Mouse (Mus musculus): ENCODE results near the gene Ppp1r21. TPM values are rescaled to one million over a fixed set of nuclear protein-coding genes. Genes with fewer than 3 reads are reported as not detected.

Ppp1r21 gene
- polyA plus RNA-seq, 1 experiment from 2014 or later, result 38.8 TPM

- no peaks in the 10 kb centered on the region for H3K36me3 ChIP-seq (ENCODE audit: control insufficient read depth, insufficient read depth, low read length)
- H3K4me2 ChIP-seq (ENCODE audit: low read length), result peak overlapping the region; percentile 48
- H3K27me3 ChIP-seq (replicated peaks; ENCODE audit: control insufficient read depth, insufficient read depth, low read length), result no peaks in the 10 kb centered on the region
- H3K27ac ChIP-seq (ENCODE audit: low read depth, low read length), result peak overlapping the region; percentile 74
- peaks cover 15% of the 10 kb centered on the region for H3K4me1 ChIP-seq (ENCODE audit: control insufficient read depth, insufficient read depth, low read depth, low read length)
- WGBS, result 36% methylated on average over 9 of the region's 9 CpGs
- no peaks in the 10 kb centered on the region for H3K9me3 ChIP-seq (ENCODE audit: control insufficient read depth, low read length)
- H3K9ac ChIP-seq (ENCODE audit: low read depth, low read length), result no peak overlapping the region
- 0 out of 2 replicates have a peak, but pooled peaks have one; percentile 14 for ATAC-seq
- no peak overlapping the region for H3K4me3 ChIP-seq (ENCODE audit: low read length)
Measured at GRCm38 (mm10) chr17:88493551-88493950, 36.4 kb upstream of the Ppp1r21 start.

GRCm38 (mm10) chr17:88494121-88494771, 35.7 kb upstream of the Ppp1r21 start:
- no peaks in the 10 kb centered on the region for H3K9me3 ChIP-seq (ENCODE audit: control insufficient read depth, low read length)
- peak overlapping the region; percentile 55 for H3K9ac ChIP-seq (ENCODE audit: low read depth, low read length)
- 0 out of 2 replicates have a peak overlapping the region, but pooled peaks have one; percentile 4 for H3K4me3 ChIP-seq (ENCODE audit: low read length)
- peak overlapping the region; percentile 74 for H3K27ac ChIP-seq (ENCODE audit: low read depth, low read length)
- H3K4me2 ChIP-seq (ENCODE audit: low read length), result peak overlapping the region; percentile 48
- H3K36me3 ChIP-seq (ENCODE audit: control insufficient read depth, insufficient read depth, low read length), result no peaks in the 10 kb centered on the region
- H3K27me3 ChIP-seq (replicated peaks; ENCODE audit: control insufficient read depth, insufficient read depth, low read length), result no peaks in the 10 kb centered on the region
- ATAC-seq, result peak; percentile 92
- WGBS, result 12% methylated on average over 14 of the region's 14 CpGs
- H3K4me1 ChIP-seq (ENCODE audit: control insufficient read depth, insufficient read depth, low read depth, low read length), result peaks cover 15% of the 10 kb centered on the region

- WGBS, result 21% methylated on average over 10 of the region's 10 CpGs
- Histone ChIP-seq H3K9me3 (ENCODE audit: control insufficient read depth, low read length) (no peaks in the 10 kb centered on the region), H3K9ac (ENCODE audit: low read depth, low read length) (peak overlapping the region; percentile 55), H3K27ac (ENCODE audit: low read depth, low read length) (peak overlapping the region; percentile 74), H3K4me3 (ENCODE audit: low read length) (0 out of 2 replicates have a peak overlapping the region, but pooled peaks have one; percentile 4), H3K4me2 (ENCODE audit: low read length) (peak overlapping the region; percentile 48), H3K36me3 (ENCODE audit: control insufficient read depth, insufficient read depth, low read length) (no peaks in the 10 kb centered on the region), H3K4me1 (ENCODE audit: control insufficient read depth, insufficient read depth, low read depth, low read length) (peaks cover 15% of the 10 kb centered on the region), H3K27me3 (replicated peaks; ENCODE audit: control insufficient read depth, insufficient read depth, low read length) (no peaks in the 10 kb centered on the region)
- no peak for ATAC-seq
Measured at GRCm38 (mm10) chr17:88494772-88495132, 35.2 kb upstream of the Ppp1r21 start.

GRCm38 (mm10) chr17:88498090-88498682, 31.7 kb upstream of the Ppp1r21 start:
- Histone ChIP-seq H3K27me3 (replicated peaks; ENCODE audit: control insufficient read depth, insufficient read depth, low read length) (no peaks in the 10 kb centered on the region), H3K36me3 (ENCODE audit: control insufficient read depth, insufficient read depth, low read length) (no peaks in the 10 kb centered on the region), H3K27ac (ENCODE audit: low read depth, low read length) (no peak overlapping the region), H3K4me3 (ENCODE audit: low read length) (no peak overlapping the region), H3K4me2 (ENCODE audit: low read length) (no peak overlapping the region), H3K9me3 (ENCODE audit: control insufficient read depth, low read length) (no peaks in the 10 kb centered on the region), H3K9ac (ENCODE audit: low read depth, low read length) (no peak overlapping the region), H3K4me1 (ENCODE audit: control insufficient read depth, insufficient read depth, low read depth, low read length) (peaks cover 15% of the 10 kb centered on the region)
- 91% methylated on average over 5 of the region's 5 CpGs for WGBS
- no peak for ATAC-seq

- Histone ChIP-seq H3K4me1 (ENCODE audit: control insufficient read depth, insufficient read depth, low read depth, low read length) (peaks cover 6% of the 10 kb centered on the region), H3K4me2 (ENCODE audit: low read length) (no peak overlapping the region), H3K9ac (ENCODE audit: low read depth, low read length) (no peak overlapping the region), H3K4me3 (ENCODE audit: low read length) (no peak overlapping the region), H3K27ac (ENCODE audit: low read depth, low read length) (no peak overlapping the region), H3K27me3 (replicated peaks; ENCODE audit: control insufficient read depth, insufficient read depth, low read length) (no peaks in the 10 kb centered on the region), H3K9me3 (ENCODE audit: control insufficient read depth, low read length) (no peaks in the 10 kb centered on the region), H3K36me3 (ENCODE audit: control insufficient read depth, insufficient read depth, low read length) (no peaks in the 10 kb centered on the region)
- ATAC-seq, result no peak
- WGBS, result 95% methylated on average over 13 of the region's 13 CpGs
Measured at GRCm38 (mm10) chr17:88504056-88504455, 25.9 kb upstream of the Ppp1r21 start.

GRCm38 (mm10) chr17:88505275-88505723, 24.6 kb upstream of the Ppp1r21 start:
- peak; percentile 89 for ATAC-seq
- no peak overlapping the region for H3K4me3 ChIP-seq (ENCODE audit: low read length)
- H3K9ac ChIP-seq (ENCODE audit: low read depth, low read length), result no peak overlapping the region
- H3K9me3 ChIP-seq (ENCODE audit: control insufficient read depth, low read length), result no peaks in the 10 kb centered on the region
- H3K4me2 ChIP-seq (ENCODE audit: low read length), result no peak overlapping the region
- no peaks in the 10 kb centered on the region for H3K36me3 ChIP-seq (ENCODE audit: control insufficient read depth, insufficient read depth, low read length)
- 31% methylated on average over 10 of the region's 10 CpGs for WGBS
- H3K27ac ChIP-seq (ENCODE audit: low read depth, low read length), result peak overlapping the region; percentile 46
- H3K27me3 ChIP-seq (replicated peaks; ENCODE audit: control insufficient read depth, insufficient read depth, low read length), result no peaks in the 10 kb centered on the region
- peaks cover 6% of the 10 kb centered on the region for H3K4me1 ChIP-seq (ENCODE audit: control insufficient read depth, insufficient read depth, low read depth, low read length)

- Histone ChIP-seq H3K27me3 (replicated peaks; ENCODE audit: control insufficient read depth, insufficient read depth, low read length) (no peaks in the 10 kb centered on the region), H3K36me3 (ENCODE audit: control insufficient read depth, insufficient read depth, low read length) (no peaks in the 10 kb centered on the region), H3K9me3 (ENCODE audit: control insufficient read depth, low read length) (no peaks in the 10 kb centered on the region), H3K9ac (ENCODE audit: low read depth, low read length) (no peak overlapping the region), H3K4me1 (ENCODE audit: control insufficient read depth, insufficient read depth, low read depth, low read length) (peaks cover 6% of the 10 kb centered on the region), H3K4me2 (ENCODE audit: low read length) (no peak overlapping the region), H3K4me3 (ENCODE audit: low read length) (no peak overlapping the region), H3K27ac (ENCODE audit: low read depth, low read length) (peak overlapping the region; percentile 46; the same call in 1 of the 2 replicates)
- 90% methylated on average over 15 of the region's 15 CpGs for WGBS
- ATAC-seq, result no peak
Measured at GRCm38 (mm10) chr17:88505941-88506340, 24.0 kb upstream of the Ppp1r21 start.

- Histone ChIP-seq H3K9ac (ENCODE audit: low read depth, low read length) (no peak overlapping the region), H3K9me3 (ENCODE audit: control insufficient read depth, low read length) (no peaks in the 10 kb centered on the region), H3K27me3 (replicated peaks; ENCODE audit: control insufficient read depth, insufficient read depth, low read length) (no peaks in the 10 kb centered on the region), H3K4me1 (ENCODE audit: control insufficient read depth, insufficient read depth, low read depth, low read length) (peaks cover 6% of the 10 kb centered on the region), H3K4me3 (ENCODE audit: low read length) (no peak overlapping the region), H3K36me3 (ENCODE audit: control insufficient read depth, insufficient read depth, low read length) (no peaks in the 10 kb centered on the region), H3K4me2 (ENCODE audit: low read length) (no peak overlapping the region), H3K27ac (ENCODE audit: low read depth, low read length) (no peak overlapping the region)
- ATAC-seq, result no peak
- WGBS, result 76% methylated on average over 10 of the region's 10 CpGs
Measured at GRCm38 (mm10) chr17:88507376-88507775, 22.5 kb upstream of the Ppp1r21 start.

GRCm38 (mm10) chr17:88508846-88509508, 20.9 kb upstream of the Ppp1r21 start:
- peak overlapping the region; percentile 13; the same call in 1 of the 2 replicates for H3K4me2 ChIP-seq (ENCODE audit: low read length)
- 34% methylated on average over 12 of the region's 12 CpGs for WGBS
- H3K4me1 ChIP-seq (ENCODE audit: control insufficient read depth, insufficient read depth, low read depth, low read length), result peaks cover 6% of the 10 kb centered on the region
- ATAC-seq, result no peak; the same call in 1 of the 2 replicates
- H3K4me3 ChIP-seq (ENCODE audit: low read length), result no peak overlapping the region
- H3K27me3 ChIP-seq (replicated peaks; ENCODE audit: control insufficient read depth, insufficient read depth, low read length), result no peaks in the 10 kb centered on the region
- H3K9me3 ChIP-seq (ENCODE audit: control insufficient read depth, low read length), result no peaks in the 10 kb centered on the region
- no peak overlapping the region for H3K9ac ChIP-seq (ENCODE audit: low read depth, low read length)
- H3K27ac ChIP-seq (ENCODE audit: low read depth, low read length), result no peak overlapping the region
- no peaks in the 10 kb centered on the region for H3K36me3 ChIP-seq (ENCODE audit: control insufficient read depth, insufficient read depth, low read length)

Data from hindbrain, embryonic 16.5 days (tissue).